22 mouse cellular contexts compared by ENCODE assay signal in the genomic region with DNA sequence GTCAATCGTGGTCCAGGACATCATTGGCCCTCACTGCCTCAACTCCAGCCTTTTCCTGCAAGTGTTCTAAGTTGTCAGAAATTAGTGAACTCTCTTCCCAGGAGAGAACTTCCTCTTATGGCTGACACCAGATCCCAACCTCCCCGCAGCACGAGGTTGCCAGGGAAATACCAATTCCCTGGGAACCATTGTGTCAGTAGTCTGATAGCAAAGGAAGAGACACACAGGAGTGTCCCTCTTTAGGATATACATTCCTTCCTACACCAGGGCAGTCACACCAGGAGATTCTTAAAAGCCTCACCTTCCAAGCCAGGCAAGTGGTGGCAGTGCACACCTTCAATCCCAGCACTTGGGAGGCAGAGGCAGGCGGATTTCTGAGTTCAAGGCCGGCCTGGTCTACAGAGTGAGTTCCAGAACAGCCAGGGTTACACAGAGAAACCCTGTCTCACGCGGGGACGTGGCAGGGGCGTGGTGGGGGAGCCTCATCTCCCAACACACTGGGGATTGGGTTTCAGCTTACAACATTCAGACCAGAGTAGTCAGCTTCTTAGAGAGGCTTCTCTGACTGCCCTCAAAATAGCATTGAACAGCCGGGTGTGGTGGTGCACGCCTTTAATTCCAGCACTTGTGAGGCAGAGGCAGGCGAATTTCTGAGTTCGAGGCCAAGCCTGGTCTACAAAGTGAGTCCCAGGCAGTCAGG. TPM values are rescaled to one million over a fixed set of nuclear protein-coding genes. Genes with fewer than 3 reads are reported as not detected.
"Had no signal": no experiment of that assay in that cellular context is flagged by ENCODE, and none has a peak within 500 bp of the region (broad histone marks: within the 10 kb centered on the region; RNA-seq: fewer than 3 reads in every experiment).

No protein-coding gene starts in this region.

- H3K27ac ChIP-seq: neural tube, embryonic 13.5 days; neural tube, embryonic 15.5 days; stomach, embryonic 15.5 days had no signal

- H3K36me3 ChIP-seq: neural tube, embryonic 15.5 days; stomach, embryonic 15.5 days had no signal

- H3K9me3 ChIP-seq: neural tube, embryonic 13.5 days; neural tube, embryonic 15.5 days; stomach, embryonic 15.5 days had no signal

- DNase-seq: retina, postnatal 1 day; right cerebral cortex, adult 18-20 months; right cerebral cortex, postnatal 14 days; right cerebral cortex, postnatal 25 days; right cerebral cortex, postnatal 4 days; spleen, adult 18-20 months; thymus, adult 18-20 months; thymus, adult 2 months; thymus, postnatal 14 days; thymus, postnatal 25 days; thymus, postnatal 36 days; thymus, postnatal 4 days had no signal

- H3K4me2 ChIP-seq: neural tube, embryonic 13.5 days; neural tube, embryonic 15.5 days; stomach, embryonic 15.5 days had no signal

- H3K9ac ChIP-seq: neural tube, embryonic 13.5 days; neural tube, embryonic 15.5 days; stomach, embryonic 15.5 days had no signal

- H3K4me3 ChIP-seq: neural tube, embryonic 13.5 days; neural tube, embryonic 15.5 days; stomach, embryonic 15.5 days had no signal

- H3K27me3 ChIP-seq: neural tube, embryonic 13.5 days; neural tube, embryonic 15.5 days; stomach, embryonic 15.5 days had no signal

RNA-seq across cellular contexts. Expression of gene Stra8, which starts 6.5 kb away (rescaled TPM):
- total RNA-seq: neutrophil, adult 5-6 weeks had no signal
- polyA plus RNA-seq: neural tube, embryonic 13.5 days; neural tube, embryonic 14.5 days; neural tube, embryonic 15.5 days; small intestine, adult 2 months; spleen, adult 2 months; stomach, embryonic 14.5 days; stomach, embryonic 15.5 days; stomach, embryonic 16.5 days; urinary bladder, adult 2 months had no signal
